In genomic region chr9:99243895-99244293, GRCm38 (mm10) we compare ENCODE assay signal across 8 mouse cellular contexts. TPM values are rescaled to one million over a fixed set of nuclear protein-coding genes. Genes with fewer than 3 reads are reported as not detected.
DNase-seq lines count a peak whose midpoint lies in the region; ATAC-seq and TF ChIP-seq lines count a peak whose summit lies in the region.

No protein-coding gene starts in this region.

- peaks cover 2% of the 10 kb centered on the region for H3K4me1 ChIP-seq in testis, adult 2 months (ENCODE audit: control insufficient read depth, insufficient read depth, low read length)
- H3K4me1 ChIP-seq in intestine, embryonic 16.5 days (ENCODE audit: control insufficient read depth, insufficient read depth, low read length): peaks cover 4% of the 10 kb centered on the region; the same call in 1 of the 2 replicates

- TF ChIP-seq POLR2A in testis, adult 2 months (IDR thresholded peaks at IDR 0.05; ENCODE audit: control insufficient read depth, low read depth, low read length): no peak
- no peak for TF ChIP-seq POLR2A in myocyte (IDR thresholded peaks at IDR 0.05; ENCODE audit: insufficient read length, low read depth)

- WGBS in intestine, embryonic 16.5 days: 2% methylated on average over 10 of the region's 10 CpGs

- H3K4me2 ChIP-seq in intestine, embryonic 16.5 days (ENCODE audit: low read depth, low read length): peak overlapping the region; percentile 56
- peak overlapping the region; percentile 85 for H3K4me2 ChIP-seq in myocyte (ENCODE audit: low read depth)

- no peak for TF ChIP-seq CTCF in testis, adult 2 months (IDR thresholded peaks at IDR 0.05; ENCODE audit: control insufficient read depth, insufficient read depth, insufficient replicate concordance, low read depth, low read length)

- no peaks in the 10 kb centered on the region for H3K79me2 ChIP-seq in myocyte (ENCODE audit: control insufficient read depth, insufficient read depth)

- peak overlapping the region; percentile 80 for H3K9ac ChIP-seq in intestine, embryonic 16.5 days (ENCODE audit: low read depth, low read length)

- no peaks in the 10 kb centered on the region for H3K36me3 ChIP-seq in testis, adult 2 months (ENCODE audit: control insufficient read depth, insufficient read depth, low read length)
- no peaks in the 10 kb centered on the region for H3K36me3 ChIP-seq in intestine, embryonic 16.5 days (ENCODE audit: control insufficient read depth, insufficient read depth, low read length)
- H3K36me3 ChIP-seq in myocyte (ENCODE audit: control insufficient read depth, insufficient read depth): no peaks in the 10 kb centered on the region

- H3K9me3 ChIP-seq in intestine, embryonic 16.5 days (ENCODE audit: control insufficient read depth, low read length): no peaks in the 10 kb centered on the region

- peak overlapping the region; percentile 97 for H3K4me3 ChIP-seq in testis, adult 2 months (ENCODE audit: control insufficient read depth, low read depth, low read length)
- peak overlapping the region; percentile 80 for H3K4me3 ChIP-seq in intestine, embryonic 16.5 days (ENCODE audit: low read length)
- H3K4me3 ChIP-seq in myocyte: peak overlapping the region; percentile 78

- ATAC-seq in intestine, embryonic 16.5 days: peak; percentile 2; the same call in 1 of the 2 replicates

- DNase-seq in cerebellum, postnatal 10 days: peak; percentile 14 to 37
- no peak for DNase-seq in cerebellum, postnatal 4 days (ENCODE audit: low spot score in 2 of 2)
- no peak for DNase-seq in testis, postnatal 10 days (ENCODE audit: low spot score)
- DNase-seq in ovary, postnatal 14 days (ENCODE audit: low spot score): no peak
- DNase-seq in frontal cortex, adult 2 months (ENCODE audit: extremely low spot score in 1 of 2, low spot score in 1 of 2): no peak

- H3ac ChIP-seq in myocyte (ENCODE audit: control insufficient read depth, insufficient read length): peak overlapping the region; percentile 56

- H3K27me3 ChIP-seq in testis, adult 2 months (ENCODE audit: control insufficient read depth, insufficient read depth, low read length): no peaks in the 10 kb centered on the region
- H3K27me3 ChIP-seq in intestine, embryonic 16.5 days (replicated peaks; ENCODE audit: control insufficient read depth, insufficient read depth, low read length): no peaks in the 10 kb centered on the region
- H3K27me3 ChIP-seq in myocyte (ENCODE audit: control insufficient read depth, insufficient read depth, insufficient read length): no peaks in the 10 kb centered on the region

- H3K27ac ChIP-seq in testis, adult 2 months (ENCODE audit: control insufficient read depth, insufficient read depth, low read depth, low read length): peak overlapping the region; percentile 94
- peak overlapping the region; percentile 83 for H3K27ac ChIP-seq in intestine, embryonic 16.5 days (ENCODE audit: low read length)

TF ChIP-seq in myocyte, 11 proteins besides CTCF, POLR2A, EP300 and RAD21:
- TF ChIP-seq TCF3 (IDR thresholded peaks at IDR 0.05; ENCODE audit: insufficient read length, low read depth): no peak
- no peak for TF ChIP-seq MYOG (IDR thresholded peaks at IDR 0.05; ENCODE audit: control insufficient read depth in 1 of 3, insufficient read depth in 1 of 3, insufficient read length in 2 of 3, low read depth in 2 of 3)
- no peak for TF ChIP-seq REST (IDR thresholded peaks at IDR 0.05; ENCODE audit: insufficient read depth, insufficient read length)
- no peak for TF ChIP-seq CEBPB (IDR thresholded peaks at IDR 0.05; ENCODE audit: insufficient read depth, poor library complexity, severe bottlenecking)
- no peak for TF ChIP-seq USF1 (IDR thresholded peaks at IDR 0.05; ENCODE audit: low read depth)
- TF ChIP-seq POLR2AphosphoS2 (IDR thresholded peaks at IDR 0.05; ENCODE audit: insufficient read length, low read depth): no peak
- TF ChIP-seq MYOD1 (IDR thresholded peaks at IDR 0.05; ENCODE audit: control insufficient read depth in 1 of 3, insufficient read length in 2 of 3, low read depth in 2 of 3): no peak
- no peak for TF ChIP-seq MAX (IDR thresholded peaks at IDR 0.05; ENCODE audit: low read depth)
- no peak for TF ChIP-seq E2F4 (IDR thresholded peaks at IDR 0.05; ENCODE audit: insufficient read depth)

RNA-seq across cellular contexts. Expression of gene Cep70, which starts 0.7 kb away (rescaled TPM):
- 11.5 and 14.9 TPM in 2 replicates for polyA plus RNA-seq in testis, adult 2 months (2012; rRNA removed)
- polyA plus RNA-seq in intestine, embryonic 16.5 days (2015; fragmentation: Nextera tagmentation; extraction: Ambion mirVana): 20.2 and 20.6 TPM in 2 replicates
- 1.6 TPM for polyA plus RNA-seq in myocyte (2012; fragmentation: generic; extraction: Trizol)
- 19.0 and 21.1 TPM in 2 replicates for polyA plus RNA-seq in frontal cortex, adult 2 months (2012; rRNA removed)

RNA-seq across cellular contexts. Expression of gene Faiml, which starts 6.9 kb away (rescaled TPM):
- 10.2 and 15.7 TPM in 2 replicates for polyA plus RNA-seq in testis, adult 2 months (2012; rRNA removed)
- polyA plus RNA-seq in intestine, embryonic 16.5 days (2015; fragmentation: Nextera tagmentation; extraction: Ambion mirVana): not detected in 2 replicates
- not detected for polyA plus RNA-seq in myocyte (2012; fragmentation: generic; extraction: Trizol)
- polyA plus RNA-seq in frontal cortex, adult 2 months (2012; rRNA removed): not detected in 2 replicates

Comparison
In these comparisons a context has a peak if more than half of its experiments do, and no peak if none do; other contexts are left out.
1. DNase-seq: peak in cerebellum, postnatal 10 days (2 of 2); none in cerebellum, postnatal 4 days (0 of 2), testis, postnatal 10 days (single experiment), ovary, postnatal 14 days (single experiment) and frontal cortex, adult 2 months (0 of 2).
2. RNA of gene Faiml, which starts 6.9 kb away (polyA plus RNA-seq): 10.2 to 15.7 TPM in testis, adult 2 months; not detected in intestine, embryonic 16.5 days, not detected in myocyte (single experiment) and not detected in frontal cortex, adult 2 months; every median in the first group is over 10 times any median in the second.
3. Peak in every context shown above with its lines, with median percentiles within 50 percentile points of each other: H3K4me3 ChIP-seq.